Mouse (Mus musculus): Measurements from ENCODE around the gene Bcl2l13. TPM values are rescaled to one million over a fixed set of nuclear protein-coding genes. Genes with fewer than 3 reads are reported as not detected.

The Bcl2l13 gene
- polyA plus RNA-seq, 1 experiment = 14.7 TPM

GRCm38 (mm10) chr6:120821715-120822114 is 14.3 kb upstream of the Bcl2l13 start:
- no peak for TF ChIP-seq CTCF (IDR thresholded peaks at IDR 0.05; ENCODE audit: control insufficient read depth, insufficient read depth, low read length)
- no peak for TF ChIP-seq POLR2A (IDR thresholded peaks at IDR 0.05; ENCODE audit: borderline replicate concordance, control insufficient read depth, low read depth, low read length)
- H3K4me1 ChIP-seq (ENCODE audit: control insufficient read depth, insufficient read depth, low read length) = peaks cover 1% of the 10 kb centered on the region; the same call in 1 of the 2 replicates
- 22% methylated on average over 5 of the region's 5 CpGs for WGBS
- peak overlapping the region; percentile 99 for H3K4me3 ChIP-seq (replicated peaks; ENCODE audit: control insufficient read depth, low read depth, low read length)
- no peak overlapping the region for H3K27ac ChIP-seq (ENCODE audit: control insufficient read depth, insufficient read depth, low read depth, low read length, poor library complexity)

- TF ChIP-seq POLR2A (IDR thresholded peaks at IDR 0.05; ENCODE audit: borderline replicate concordance, control insufficient read depth, low read depth, low read length) (peak; percentile 85; the same call in 1 of the 2 replicates), CTCF (IDR thresholded peaks at IDR 0.05; ENCODE audit: control insufficient read depth, insufficient read depth, low read length) (no peak)
- WGBS = under 1% methylated on average over 41 of the region's 41 CpGs
- peaks cover 1% of the 10 kb centered on the region; the same call in 1 of the 2 replicates for H3K4me1 ChIP-seq (ENCODE audit: control insufficient read depth, insufficient read depth, low read length)
- peak within 1 kb of the TSS; percentile 97 for H3K27ac ChIP-seq (ENCODE audit: control insufficient read depth, insufficient read depth, low read depth, low read length, poor library complexity)
- H3K4me3 ChIP-seq (replicated peaks; ENCODE audit: control insufficient read depth, low read depth, low read length) = peak within 1 kb of the TSS; percentile 99
Measured at GRCm38 (mm10) chr6:120822307-120822928, 13.6 kb upstream of the Bcl2l13 start, which contains the start of gene Atp6v1e1. Atp6v1e1 (minus strand) TSS chr6:120822793.

GRCm38 (mm10) chr6:120822937-120823614 is 12.9 kb upstream of the Bcl2l13 start:
- H3K4me1 ChIP-seq (ENCODE audit: control insufficient read depth, insufficient read depth, low read length) = peaks cover 3% of the 10 kb centered on the region
- peak overlapping the region; percentile 42 for H3K4me3 ChIP-seq (replicated peaks; ENCODE audit: control insufficient read depth, low read depth, low read length)
- 0 out of 2 replicates have a peak overlapping the region, but pooled peaks have one; percentile 12 for H3K27ac ChIP-seq (ENCODE audit: control insufficient read depth, insufficient read depth, low read depth, low read length, poor library complexity)
- 39% methylated on average over 10 of the region's 10 CpGs for WGBS
- no peak for TF ChIP-seq CTCF (IDR thresholded peaks at IDR 0.05; ENCODE audit: control insufficient read depth, insufficient read depth, low read length)
- no peak for TF ChIP-seq POLR2A (IDR thresholded peaks at IDR 0.05; ENCODE audit: borderline replicate concordance, control insufficient read depth, low read depth, low read length)

GRCm38 (mm10) chr6:120830056-120830455 is 6.0 kb upstream of the Bcl2l13 start:
- H3K4me3 ChIP-seq (replicated peaks; ENCODE audit: control insufficient read depth, low read depth, low read length) = no peak overlapping the region
- WGBS = 30% methylated on average over 1 of the region's 1 CpGs
- H3K27ac ChIP-seq (ENCODE audit: control insufficient read depth, insufficient read depth, low read depth, low read length, poor library complexity) = no peak overlapping the region
- H3K4me1 ChIP-seq (ENCODE audit: control insufficient read depth, insufficient read depth, low read length) = peaks cover 1% of the 10 kb centered on the region
- TF ChIP-seq POLR2A (IDR thresholded peaks at IDR 0.05; ENCODE audit: borderline replicate concordance, control insufficient read depth, low read depth, low read length) (no peak), CTCF (IDR thresholded peaks at IDR 0.05; ENCODE audit: control insufficient read depth, insufficient read depth, low read length) (no peak)

GRCm38 (mm10) chr6:120830866-120831608 is 5.0 kb upstream of the Bcl2l13 start:
- no peak overlapping the region for H3K4me3 ChIP-seq (replicated peaks; ENCODE audit: control insufficient read depth, low read depth, low read length)
- 62% methylated on average over 4 of the region's 4 CpGs for WGBS
- peaks cover 1% of the 10 kb centered on the region for H3K4me1 ChIP-seq (ENCODE audit: control insufficient read depth, insufficient read depth, low read length)
- TF ChIP-seq CTCF (IDR thresholded peaks at IDR 0.05; ENCODE audit: control insufficient read depth, insufficient read depth, low read length) (no peak), POLR2A (IDR thresholded peaks at IDR 0.05; ENCODE audit: borderline replicate concordance, control insufficient read depth, low read depth, low read length) (no peak)
- H3K27ac ChIP-seq (ENCODE audit: control insufficient read depth, insufficient read depth, low read depth, low read length, poor library complexity) = peak overlapping the region; percentile 74

- WGBS = 55% methylated on average over 4 of the region's 4 CpGs
- TF ChIP-seq POLR2A (IDR thresholded peaks at IDR 0.05; ENCODE audit: borderline replicate concordance, control insufficient read depth, low read depth, low read length) (no peak), CTCF (IDR thresholded peaks at IDR 0.05; ENCODE audit: control insufficient read depth, insufficient read depth, low read length) (no peak)
- Histone ChIP-seq H3K4me3 (replicated peaks; ENCODE audit: control insufficient read depth, low read depth, low read length) (no peak overlapping the region), H3K4me1 (ENCODE audit: control insufficient read depth, insufficient read depth, low read length) (peaks cover 1% of the 10 kb centered on the region), H3K27ac (ENCODE audit: control insufficient read depth, insufficient read depth, low read depth, low read length, poor library complexity) (peak overlapping the region; percentile 2; the same call in 1 of the 2 replicates)
Measured at GRCm38 (mm10) chr6:120832097-120832496, 3.9 kb upstream of the Bcl2l13 start.

GRCm38 (mm10) chr6:120834766-120835321 is 1.2 kb upstream of the Bcl2l13 start:
- H3K4me1 ChIP-seq (ENCODE audit: control insufficient read depth, insufficient read depth, low read length) = no peaks in the 10 kb centered on the region; the same call in 1 of the 2 replicates
- H3K4me3 ChIP-seq (replicated peaks; ENCODE audit: control insufficient read depth, low read depth, low read length) = no peak overlapping the region
- 51% methylated on average over 4 of the region's 4 CpGs for WGBS
- H3K27ac ChIP-seq (ENCODE audit: control insufficient read depth, insufficient read depth, low read depth, low read length, poor library complexity) = no peak overlapping the region
- TF ChIP-seq CTCF (IDR thresholded peaks at IDR 0.05; ENCODE audit: control insufficient read depth, insufficient read depth, low read length) = no peak
- TF ChIP-seq POLR2A (IDR thresholded peaks at IDR 0.05; ENCODE audit: borderline replicate concordance, control insufficient read depth, low read depth, low read length) = no peak
